Mouse (Mus musculus) neural tube, embryonic 10.5 days (tissue): ENCODE results near the gene Vmn1r206.
"Not testable (repeated sequence)": the region's sequence is repeated elsewhere in the genome, so short reads cannot be mapped to it uniquely, and the experiment has no call there.

Source experiments
- DNase-seq: peaks from one replicate; pipeline ENCODE4 v3.0.0-alpha.2; 2017; ENCODE audit warnings: low spot score; ENCODE audit errors: extremely low spot score

Vmn1r206 gene

DNA sequence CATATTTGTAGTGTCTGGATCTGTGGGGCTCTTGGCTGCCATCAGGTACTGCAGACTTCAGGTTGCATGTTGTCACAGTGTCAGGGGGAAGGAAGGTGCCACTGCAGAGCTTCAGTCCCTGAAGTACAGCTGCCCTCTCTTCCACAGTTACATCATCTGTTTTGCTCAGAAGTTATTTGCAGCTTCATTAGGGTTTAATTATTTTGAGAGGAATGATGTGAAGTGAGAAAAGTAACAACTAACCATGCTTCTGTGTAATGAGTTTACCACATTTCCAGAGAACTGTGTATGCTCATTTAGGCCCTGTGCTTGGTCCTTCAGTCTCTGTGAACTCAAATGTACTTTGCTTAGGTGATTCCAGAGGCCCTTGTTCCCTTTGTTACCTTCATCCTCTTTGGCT lies at the start of gene Vmn1r206:
Vmn1r206 (minus strand) TSS at position 101 of the 400 bp plus-strand sequence.
- DNase-seq, result not testable (repeated sequence)

DNA sequence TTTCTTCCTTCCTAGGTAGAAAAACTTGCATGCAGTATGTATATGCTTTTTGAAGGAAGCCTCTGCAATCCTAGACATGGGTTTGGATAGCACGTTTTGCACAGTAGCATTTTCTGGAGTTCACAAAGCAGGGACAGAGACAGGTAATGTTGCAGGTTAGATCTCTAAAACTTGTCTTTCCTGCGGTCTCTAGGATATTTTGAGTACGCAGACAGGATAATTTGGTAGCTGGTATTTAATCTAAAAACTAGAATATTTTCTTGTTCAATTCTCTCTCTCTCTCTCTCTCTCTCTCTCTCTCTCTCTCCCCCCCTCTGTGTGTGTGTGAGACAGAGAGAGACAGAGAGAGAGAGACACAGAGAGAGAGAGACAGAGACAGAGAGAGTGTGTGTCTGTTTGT lies 31.2 kb downstream of the Vmn1r206 start, which contains the start of gene Vmn1r205:
Vmn1r205 (minus strand) TSS at position 101 of the 400 bp plus-strand sequence.
- no peak for DNase-seq

DNA sequence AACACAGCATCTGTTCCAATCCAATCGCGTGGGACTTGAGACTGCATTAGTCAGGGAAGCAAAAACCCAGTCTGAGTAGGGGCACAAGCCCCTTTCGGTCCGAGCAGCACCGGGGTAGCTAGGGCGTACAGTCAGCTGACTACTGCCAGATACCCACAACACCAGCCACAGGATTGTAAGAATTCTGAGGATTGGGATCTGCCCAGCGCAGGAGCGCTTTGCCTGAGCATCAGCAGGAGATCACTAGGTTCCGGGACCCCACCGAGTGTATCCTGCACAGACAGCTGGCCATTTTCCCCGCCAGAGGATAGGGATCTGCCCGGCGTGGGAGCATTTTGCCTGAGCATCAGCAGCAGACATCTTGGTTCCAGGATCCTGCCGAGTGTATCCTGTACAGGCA lies 40.7 kb downstream of the Vmn1r206 start:
- not testable (repeated sequence) for DNase-seq

DNA sequence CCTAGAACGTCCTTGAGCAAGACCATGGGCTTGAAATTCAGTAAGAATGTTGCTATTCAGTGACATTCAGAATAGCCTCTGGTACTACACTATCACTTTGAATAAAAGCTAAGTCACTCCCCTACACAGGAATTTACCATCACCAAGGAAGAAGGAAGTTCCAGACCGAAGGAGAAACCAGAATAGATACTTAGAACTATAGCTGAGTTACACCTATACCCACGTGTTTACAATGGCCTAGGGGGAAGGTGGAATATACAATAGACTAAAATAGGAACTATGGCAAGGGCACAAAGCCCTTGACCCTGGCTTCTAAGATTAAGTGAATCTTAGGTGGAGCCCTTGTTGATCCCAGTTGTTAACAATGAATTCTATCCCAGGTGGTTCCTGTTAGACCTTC lies 49.1 kb downstream of the Vmn1r206 start:
- not testable (repeated sequence) for DNase-seq
